Mouse (Mus musculus) MEL (cell line): Measurements from ENCODE around the gene Mthfd1l. TPM values are rescaled to one million over a fixed set of nuclear protein-coding genes. Genes with fewer than 3 reads are reported as not detected.

Experiments
- DNase-seq: peaks from one replicate; pipeline ENCODE4 v3.0.0; 2011; ENCODE audit warnings: low read depth, low spot score
- H3K27ac ChIP-seq: 2 replicates; pipeline ENCODE4 v1.5.1; 2012; ENCODE audit warnings: low read depth, mild to moderate bottlenecking, control low read depth, low read length, moderate library complexity; ENCODE audit not compliant: control insufficient read depth
- H3K27me3 ChIP-seq, 2 experiments: fragments of 150-350 bp in 1 of 2; sonication (generic) in 1 of 2; 2 replicates each; pipeline ENCODE4 v1.6.1; 2012; ENCODE audit warnings: low read length in 2 of 2, mild to moderate bottlenecking in 2 of 2, improper control_type of control experiment in 1 of 2, moderate library complexity in 1 of 2; ENCODE audit not compliant: insufficient read depth in 2 of 2, control insufficient read depth in 1 of 2
- H3K36me3 ChIP-seq, 2 experiments: 2 replicates each; pipeline ENCODE4 v1.6.1; 2012 to 2014; ENCODE audit warnings: low read length in 2 of 2, improper control_type of control experiment in 1 of 2, inconsistent platforms in 1 of 2, mild to moderate bottlenecking in 1 of 2; ENCODE audit not compliant: insufficient read depth in 2 of 2, control insufficient read depth in 1 of 2
- H3K4me1 ChIP-seq, 2 experiments: fragments of 150-350 bp in 1 of 2; sonication (generic) in 1 of 2; 2 replicates each; pipeline ENCODE4 v1.6.1; 2012; ENCODE audit warnings: low read length in 2 of 2, improper control_type of control experiment in 1 of 2, mild to moderate bottlenecking in 1 of 2; ENCODE audit not compliant: insufficient read depth in 2 of 2, control insufficient read depth in 1 of 2
- H3K4me3 ChIP-seq, 2 experiments: fragments of 150-350 bp in 1 of 2; sonication (generic) in 1 of 2; 2 replicates each; pipeline ENCODE4 v1.5.1; 2012; ENCODE audit warnings: low read depth in 2 of 2, low read length in 2 of 2, mild to moderate bottlenecking in 2 of 2, moderate library complexity in 2 of 2, control low read depth in 1 of 2, improper control_type of control experiment in 1 of 2; ENCODE audit not compliant: control insufficient read depth in 1 of 2, insufficient read depth in 1 of 2
- H3K79me2 ChIP-seq: 2 replicates; pipeline ENCODE4 v1.6.1; 2012; ENCODE audit warnings: mild to moderate bottlenecking, low read length, moderate library complexity; ENCODE audit not compliant: control insufficient read depth, poor library complexity, insufficient read depth
- H3K9ac ChIP-seq: 2 replicates; pipeline ENCODE4 v1.6.1; 2012; ENCODE audit warnings: low read depth, mild to moderate bottlenecking, control low read depth, low read length, moderate library complexity; ENCODE audit not compliant: control insufficient read depth, poor library complexity, severe bottlenecking
- H3K9me3 ChIP-seq: fragments of 150-350 bp; sonication (generic); replicated peaks from 2 replicates; pipeline ENCODE4 v1.6.1; 2012; ENCODE audit warnings: mild to moderate bottlenecking, low read length, improper control_type of control experiment, moderate library complexity; ENCODE audit not compliant: insufficient read depth
- BHLHE40 ChIP-seq: IDR thresholded peaks from 2 replicates; pipeline ENCODE4 v1.6.1; 2012; ENCODE audit warnings: low read depth, mild to moderate bottlenecking, inconsistent platforms, low read length, improper control_type of control experiment, borderline replicate concordance
- CTCF ChIP-seq, 3 experiments: IDR thresholded peaks in 2 of 3; conservative IDR thresholded peaks in 1 of 3; 2 replicates each; pipeline ENCODE4 v1.5.1; 2011 to 2012; ENCODE audit warnings: low read length in 3 of 3, low read depth in 2 of 3, mild to moderate bottlenecking in 2 of 3, improper control_type of control experiment in 1 of 3, inconsistent platforms in 1 of 3, mixed read lengths in 1 of 3, moderate library complexity in 1 of 3; ENCODE audit not compliant: control insufficient read depth in 1 of 3, insufficient read depth in 1 of 3, poor library complexity in 1 of 3, severe bottlenecking in 1 of 3
- E2F4 ChIP-seq: IDR thresholded peaks from 2 replicates; pipeline ENCODE4 v1.6.1; 2011; ENCODE audit warnings: low read depth, low read length, improper control_type of control experiment, borderline replicate concordance
- EP300 ChIP-seq, 2 experiments: IDR thresholded peaks; 2 replicates each; pipeline ENCODE4 v1.6.1; 2011; ENCODE audit warnings: improper control_type of control experiment in 2 of 2, low read length in 2 of 2, low read depth in 1 of 2, mild to moderate bottlenecking in 1 of 2
- GATA1 ChIP-seq: IDR thresholded peaks from 2 replicates; pipeline ENCODE4 v1.6.1; 2011; ENCODE audit warnings: low read depth, low read length, improper control_type of control experiment
- HCFC1 ChIP-seq: IDR thresholded peaks from 2 replicates; pipeline ENCODE4 v1.6.1; 2012; ENCODE audit warnings: low read depth, mild to moderate bottlenecking, inconsistent platforms, low read length, improper control_type of control experiment, moderate library complexity
- JUND ChIP-seq: IDR thresholded peaks from 2 replicates; pipeline ENCODE4 v1.6.1; 2011; ENCODE audit warnings: low read depth, mild to moderate bottlenecking, improper control_type of control experiment, low read length
- KAT2A ChIP-seq: conservative IDR thresholded peaks from 2 replicates; pipeline ENCODE4 v1.6.1; 2012; ENCODE audit warnings: low read depth, low read length, improper control_type of control experiment, inconsistent platforms
- MAFK ChIP-seq: IDR thresholded peaks from 2 replicates; pipeline ENCODE4 v1.6.1; 2011; ENCODE audit warnings: low read depth, mild to moderate bottlenecking, low read length, improper control_type of control experiment, borderline replicate concordance
- MAX ChIP-seq: IDR thresholded peaks from 2 replicates; pipeline ENCODE4 v1.6.1; 2011; ENCODE audit warnings: low read length, improper control_type of control experiment
- MEF2A ChIP-seq: IDR thresholded peaks from 2 replicates; pipeline ENCODE4 v1.6.1; 2014; ENCODE audit warnings: low read depth, mild to moderate bottlenecking, inconsistent platforms, low read length, improper control_type of control experiment; ENCODE audit not compliant: poor library complexity, insufficient replicate concordance, severe bottlenecking; ENCODE audit errors: extremely low read depth
- MXI1 ChIP-seq: IDR thresholded peaks from 2 replicates; pipeline ENCODE4 v1.6.1; 2011; ENCODE audit warnings: mild to moderate bottlenecking, low read depth, low read length, improper control_type of control experiment
- POLR2AphosphoS2 ChIP-seq: IDR thresholded peaks from 2 replicates; pipeline ENCODE4 v1.6.1; 2011; ENCODE audit warnings: low read length, improper control_type of control experiment
- POLR2AphosphoS5 ChIP-seq: IDR thresholded peaks from 2 replicates; pipeline ENCODE4 v1.6.1; 2012; ENCODE audit warnings: low read depth, borderline replicate concordance, mild to moderate bottlenecking, inconsistent platforms, low read length, moderate library complexity, mixed read lengths
- RAD21 ChIP-seq: IDR thresholded peaks from 2 replicates; pipeline ENCODE4 v1.6.1; 2011; ENCODE audit warnings: mild to moderate bottlenecking, low read depth, low read length, improper control_type of control experiment
- RCOR1 ChIP-seq: IDR thresholded peaks from 2 replicates; pipeline ENCODE4 v1.6.1; 2012; ENCODE audit warnings: low read depth, mild to moderate bottlenecking, inconsistent platforms, low read length, improper control_type of control experiment
- SIN3A ChIP-seq: IDR thresholded peaks from 2 replicates; pipeline ENCODE4 v1.6.1; 2012; ENCODE audit warnings: low read length, improper control_type of control experiment, inconsistent platforms
- TAL1 ChIP-seq: IDR thresholded peaks from 2 replicates; pipeline ENCODE4 v1.6.1; 2012; ENCODE audit warnings: mild to moderate bottlenecking, inconsistent platforms, low read length, moderate library complexity, mixed read lengths
- TBP ChIP-seq: IDR thresholded peaks from 2 replicates; pipeline ENCODE4 v1.8.0; 2011; ENCODE audit warnings: low read depth, low read length, improper control_type of control experiment
- TCF12 ChIP-seq: IDR thresholded peaks from 2 replicates; pipeline ENCODE4 v1.6.1; 2014; ENCODE audit warnings: low read depth, mild to moderate bottlenecking, inconsistent platforms, low read length, improper control_type of control experiment, moderate library complexity
- UBTF ChIP-seq: IDR thresholded peaks from 2 replicates; pipeline ENCODE4 v1.6.1; 2012; ENCODE audit warnings: low read depth, mild to moderate bottlenecking, inconsistent platforms, low read length, improper control_type of control experiment, moderate library complexity, borderline replicate concordance; ENCODE audit not compliant: insufficient read depth
- USF2 ChIP-seq, 2 experiments: IDR thresholded peaks; 2 replicates each; pipeline ENCODE4 v1.6.1; 2011 to 2012; ENCODE audit warnings: improper control_type of control experiment in 2 of 2, low read length in 2 of 2, borderline replicate concordance in 1 of 2, inconsistent platforms in 1 of 2, low read depth in 1 of 2, mild to moderate bottlenecking in 1 of 2; ENCODE audit not compliant: insufficient read depth in 1 of 2
- ZKSCAN1 ChIP-seq: IDR thresholded peaks from 2 replicates; pipeline ENCODE4 v1.6.1; 2012; ENCODE audit warnings: low read depth, mild to moderate bottlenecking, inconsistent platforms, low read length, improper control_type of control experiment, moderate library complexity
- ZNF384 ChIP-seq: IDR thresholded peaks from 2 replicates; pipeline ENCODE4 v1.6.1; 2012; ENCODE audit warnings: low read depth, mild to moderate bottlenecking, inconsistent platforms, low read length, improper control_type of control experiment
- polyA plus RNA-seq, 2 experiments: library from polyadenylated mRNA; stranded (reverse) in 1 of 2; unstranded in 1 of 2; fragments of >175 nt in 1 of 2; fragments of >200 nt in 1 of 2; gene quantifications; 2 replicates each; pipeline versions ENCODE4 v1.2.1 to v1.2.4; 2012; ENCODE audit warnings: low replicate concordance in 2 of 2, low read depth in 1 of 2; ENCODE audit not compliant: insufficient read length in 2 of 2, insufficient read depth in 1 of 2, missing spikeins in 1 of 2
- total RNA-seq: library from RNA; depleted of rRNA; stranded (reverse); fragments of 300-350 nt; gene quantifications from 2 replicates; pipeline ENCODE4 v1.2.3, GENCODE M21; 2012

Mthfd1l gene
- total and polyA plus RNA-seq, 3 experiments = 43.1 to 1,097 (median 83.0) TPM

GRCm38 (mm10) chr10:3980231-3980630 is 7.3 kb downstream of the Mthfd1l start:
- H3K27me3 ChIP-seq = no peaks in the 10 kb centered on the region
- H3K9ac ChIP-seq = no peak overlapping the region
- TF ChIP-seq EP300 (IDR thresholded peaks at IDR 0.05; ENCODE audit: low read depth in 1 of 2, low read length in 2 of 2) (no peak), TAL1 (no peak), SIN3A (no peak), USF2 (IDR thresholded peaks at IDR 0.05; ENCODE audit: borderline replicate concordance in 1 of 2, insufficient read depth in 1 of 2, low read depth in 1 of 2, low read length in 2 of 2) (no peak), MAFK (no peak), E2F4 (no peak), MAX (no peak), CTCF (IDR thresholded peaks at IDR 0.05 in 2 of 3, conservative IDR thresholded peaks at IDR 0.05 in 1 of 3; ENCODE audit: control insufficient read depth in 1 of 3, insufficient read depth in 1 of 3, low read depth in 2 of 3, low read length in 3 of 3, poor library complexity in 1 of 3, severe bottlenecking in 1 of 3) (no peak), UBTF (no peak), HCFC1 (no peak), ZNF384 (no peak), POLR2AphosphoS5 (no peak)
- peaks cover 9 to 29% of the 10 kb centered on the region in 2 experiments for H3K36me3 ChIP-seq
- peaks cover 3 to 7% of the 10 kb centered on the region in 2 experiments for H3K4me1 ChIP-seq
- no peak for DNase-seq
- H3K4me3 ChIP-seq = no peak overlapping the region
- no peak overlapping the region for H3K27ac ChIP-seq
- no peaks in the 10 kb centered on the region for H3K9me3 ChIP-seq
- peaks cover 11% of the 10 kb centered on the region for H3K79me2 ChIP-seq

DNA sequence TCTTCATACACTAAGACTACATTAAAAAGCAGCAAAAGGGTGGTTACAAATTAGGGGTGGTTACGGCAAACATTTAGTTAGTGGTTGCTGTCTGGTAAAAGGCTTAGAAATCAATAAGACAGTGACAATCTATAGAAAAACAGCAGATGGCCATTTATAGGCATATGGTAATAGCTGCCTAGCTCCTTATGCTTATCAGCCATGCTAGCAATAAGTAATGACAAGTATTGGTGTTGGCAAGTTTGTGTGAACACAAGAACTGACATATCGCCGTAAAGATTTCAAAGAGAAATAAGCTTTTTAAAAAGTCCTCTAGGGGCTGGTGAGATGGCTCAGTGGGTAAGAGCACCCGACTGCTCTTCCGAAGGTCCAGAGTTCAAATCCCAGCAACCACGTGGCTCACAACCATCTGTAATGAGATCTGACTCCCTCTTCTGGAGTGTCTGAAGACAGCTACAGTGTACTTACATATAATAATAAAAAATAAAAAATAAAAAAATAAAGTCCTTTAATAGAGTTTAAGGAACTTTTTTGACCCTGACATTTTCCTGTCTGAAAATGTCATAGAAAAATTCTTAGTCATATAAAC is 17.5 kb downstream of the Mthfd1l start:
- H3K9ac ChIP-seq = no peak overlapping the region
- H3K4me3 ChIP-seq = no peak overlapping the region
- H3K79me2 ChIP-seq = no peaks in the 10 kb centered on the region
- H3K4me1 ChIP-seq = peaks cover 2 to 6% of the 10 kb centered on the region in 2 experiments; a peak in 2 of 4 replicates
- H3K9me3 ChIP-seq = no peaks in the 10 kb centered on the region
- peaks cover 0 to 17% of the 10 kb centered on the region in 2 experiments; a peak in 3 of 4 replicates for H3K36me3 ChIP-seq
- H3K27ac ChIP-seq = no peak overlapping the region
- H3K27me3 ChIP-seq = no peaks in the 10 kb centered on the region
- DNase-seq = no peak
- TF ChIP-seq GATA1 (no peak), TCF12 (no peak), RAD21 (no peak), MXI1 (no peak), TBP (no peak), JUND (no peak), KAT2A (no peak), POLR2AphosphoS2 (no peak), EP300 (IDR thresholded peaks at IDR 0.05; ENCODE audit: low read depth in 1 of 2, low read length in 2 of 2) (no peak), SIN3A (no peak), RCOR1 (no peak), ZKSCAN1 (no peak), E2F4 (no peak), BHLHE40 (no peak), MEF2A (no peak)
